Mouse (Mus musculus): ENCODE measurements at regions not wholly inside any gene's neighbourhood (a gene's known extent, or its start where the extent isn't known, plus 50 kb on each side); places are given as distances from the start of the nearest gene placed in this dataset.

GRCm38 (mm10) chr19:56022348-56022747 is 264.6 kb upstream of the Habp2 start:
- DNase-seq (no peak), ATAC-seq (ENCODE audit: insufficient read depth) (no peak)
- H3K27ac ChIP-seq (ENCODE audit: low read depth), result no peak overlapping the region

GRCm38 (mm10) chr19:56024599-56024998 is 262.3 kb upstream of the Habp2 start:
- 0 out of 2 replicates have a peak, but pooled peaks cover 3% of the 10 kb centered on the region for H3K4me1 ChIP-seq (ENCODE audit: insufficient read depth)
- no peaks in the 10 kb centered on the region for H3K27me3 ChIP-seq (ENCODE audit: insufficient read depth, low read length)
- H3K9ac ChIP-seq, result no peak overlapping the region
- H3K36me3 ChIP-seq (ENCODE audit: insufficient read depth), result no peaks in the 10 kb centered on the region
- no peaks in the 10 kb centered on the region for H3K9me3 ChIP-seq (ENCODE audit: low read depth, low read length)
- H3K4me3 ChIP-seq (ENCODE audit: low read depth, low read length), result no peak overlapping the region
- ATAC-seq (ENCODE audit: insufficient read depth), result no peak
- no peak overlapping the region for H3K27ac ChIP-seq (ENCODE audit: low read depth)
- no peak for DNase-seq
- 68% methylated on average over 4 of the region's 4 CpGs for WGBS
- no peak overlapping the region for H3K4me2 ChIP-seq
- no peak for TF ChIP-seq CTCF (IDR thresholded peaks at IDR 0.05; ENCODE audit: low read depth)

More at GRCm38 (mm10) chr19:56022348-56022747, 264.6 kb upstream of the Habp2 start:
- Histone ChIP-seq H3K4me1 (ENCODE audit: insufficient read depth) (no peaks in the 10 kb centered on the region), H3K4me3 (ENCODE audit: low read depth, low read length) (no peak overlapping the region), H3K27me3 (ENCODE audit: insufficient read depth, low read length) (no peaks in the 10 kb centered on the region), H3K4me2 (no peak overlapping the region), H3K9ac (no peak overlapping the region), H3K9me3 (ENCODE audit: low read depth, low read length) (no peaks in the 10 kb centered on the region), H3K36me3 (ENCODE audit: insufficient read depth) (no peaks in the 10 kb centered on the region)
- TF ChIP-seq CTCF (IDR thresholded peaks at IDR 0.05; ENCODE audit: low read depth), result no peak
- WGBS, result 42% methylated on average over 6 of the region's 6 CpGs

GRCm38 (mm10) chr19:56029428-56030281 is 257.3 kb upstream of the Habp2 start:
- no peak overlapping the region for H3K4me3 ChIP-seq (ENCODE audit: low read depth, low read length)
- H3K4me1 ChIP-seq (ENCODE audit: insufficient read depth), result peaks cover 6% of the 10 kb centered on the region; the same call in 1 of the 2 replicates
- peak overlapping the region; percentile 32; the same call in 1 of the 2 replicates for H3K9ac ChIP-seq
- H3K4me2 ChIP-seq, result 0 out of 2 replicates have a peak overlapping the region, but pooled peaks have one; percentile 20
- WGBS, result 18% methylated on average over 21 of the region's 21 CpGs
- H3K27ac ChIP-seq (ENCODE audit: low read depth), result peak overlapping the region; percentile 81
- ATAC-seq (ENCODE audit: insufficient read depth) (peak; percentile 82), DNase-seq (peak; percentile 69)
- H3K27me3 ChIP-seq (ENCODE audit: insufficient read depth, low read length), result no peaks in the 10 kb centered on the region
- no peaks in the 10 kb centered on the region for H3K36me3 ChIP-seq (ENCODE audit: insufficient read depth)
- no peaks in the 10 kb centered on the region for H3K9me3 ChIP-seq (ENCODE audit: low read depth, low read length)
- TF ChIP-seq CTCF (IDR thresholded peaks at IDR 0.05; ENCODE audit: low read depth), result no peak

GRCm38 (mm10) chr19:56030401-56030925 is 256.5 kb upstream of the Habp2 start:
- Histone ChIP-seq H3K27me3 (ENCODE audit: insufficient read depth, low read length) (no peaks in the 10 kb centered on the region), H3K9me3 (ENCODE audit: low read depth, low read length) (no peaks in the 10 kb centered on the region), H3K4me2 (no peak overlapping the region), H3K4me1 (ENCODE audit: insufficient read depth) (peaks cover 6% of the 10 kb centered on the region; the same call in 1 of the 2 replicates), H3K27ac (ENCODE audit: low read depth) (no peak overlapping the region), H3K9ac (no peak overlapping the region), H3K36me3 (ENCODE audit: insufficient read depth) (no peaks in the 10 kb centered on the region), H3K4me3 (ENCODE audit: low read depth, low read length) (no peak overlapping the region)
- DNase-seq, result no peak
- ATAC-seq (ENCODE audit: insufficient read depth), result no peak
- TF ChIP-seq CTCF (IDR thresholded peaks at IDR 0.05; ENCODE audit: low read depth), result no peak
- 60% methylated on average over 4 of the region's 4 CpGs for WGBS

GRCm38 (mm10) chr19:56034552-56034951 is 252.4 kb upstream of the Habp2 start:
- H3K4me3 ChIP-seq (ENCODE audit: low read depth, low read length), result no peak overlapping the region
- no peak overlapping the region for H3K4me2 ChIP-seq
- no peaks in the 10 kb centered on the region for H3K36me3 ChIP-seq (ENCODE audit: insufficient read depth)
- no peak overlapping the region for H3K27ac ChIP-seq (ENCODE audit: low read depth)
- no peaks in the 10 kb centered on the region for H3K27me3 ChIP-seq (ENCODE audit: insufficient read depth, low read length)
- H3K9ac ChIP-seq, result no peak overlapping the region
- DNase-seq, result no peak
- H3K9me3 ChIP-seq (ENCODE audit: low read depth, low read length), result no peaks in the 10 kb centered on the region
- 54% methylated on average over 4 of the region's 4 CpGs for WGBS
- TF ChIP-seq CTCF (IDR thresholded peaks at IDR 0.05; ENCODE audit: low read depth), result no peak
- peaks cover 3% of the 10 kb centered on the region; the same call in 1 of the 2 replicates for H3K4me1 ChIP-seq (ENCODE audit: insufficient read depth)
- ATAC-seq (ENCODE audit: insufficient read depth), result no peak

GRCm38 (mm10) chr19:56037584-56037983 is 249.4 kb upstream of the Habp2 start:
- no peak overlapping the region for H3K4me2 ChIP-seq
- no peaks in the 10 kb centered on the region for H3K4me1 ChIP-seq (ENCODE audit: insufficient read depth)
- 81% methylated on average over 3 of the region's 3 CpGs for WGBS
- DNase-seq, result no peak
- no peaks in the 10 kb centered on the region for H3K36me3 ChIP-seq (ENCODE audit: insufficient read depth)
- no peak overlapping the region for H3K4me3 ChIP-seq (ENCODE audit: low read depth, low read length)
- H3K27ac ChIP-seq (ENCODE audit: low read depth), result no peak overlapping the region
- H3K27me3 ChIP-seq (ENCODE audit: insufficient read depth, low read length), result no peaks in the 10 kb centered on the region
- TF ChIP-seq CTCF (IDR thresholded peaks at IDR 0.05; ENCODE audit: low read depth), result no peak
- H3K9me3 ChIP-seq (ENCODE audit: low read depth, low read length), result no peaks in the 10 kb centered on the region
- no peak for ATAC-seq (ENCODE audit: insufficient read depth)
- H3K9ac ChIP-seq, result no peak overlapping the region

Measured in lung, embryonic 14.5 days (tissue).